In the genomic region with DNA sequence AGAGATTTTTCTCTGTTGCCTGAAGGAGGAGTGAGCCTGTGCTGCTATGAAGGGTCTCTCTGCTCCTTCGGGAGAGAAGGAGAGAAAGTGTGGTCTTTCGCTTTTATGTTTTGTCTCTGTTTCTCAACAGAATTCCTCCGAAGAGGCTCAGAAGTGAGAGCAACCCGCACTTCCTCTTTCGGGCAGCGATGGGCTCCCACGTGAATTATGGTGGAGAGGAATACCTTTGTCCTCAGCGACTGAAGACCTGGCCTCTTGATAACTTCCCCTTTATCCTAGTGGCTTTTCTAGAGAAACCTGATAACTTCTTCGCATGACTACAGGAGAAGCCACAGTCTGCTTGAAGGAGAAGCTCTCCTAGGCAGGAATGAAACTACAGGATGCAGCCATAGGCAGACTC, we compare ENCODE assay signal across 20 mouse cellular contexts.
DNase-seq lines count a peak whose midpoint lies in the region; ATAC-seq and TF ChIP-seq lines count a peak whose summit lies in the region.
"Had no signal": no experiment of that assay in that cellular context is flagged by ENCODE, and none has a peak within 500 bp of the region (broad histone marks: within the 10 kb centered on the region; RNA-seq: fewer than 3 reads in every experiment).

No protein-coding gene starts in this region.

- no peaks in the 10 kb centered on the region for H3K27me3 ChIP-seq in MEL (ENCODE audit: control insufficient read depth in 1 of 2, insufficient read depth in 2 of 2, low read length in 2 of 2)
- H3K27me3 ChIP-seq in cerebellum, adult 2 months (ENCODE audit: control insufficient read depth, insufficient read depth, low read length) = no peaks in the 10 kb centered on the region
- H3K27me3 ChIP-seq: embryonic facial prominence, embryonic 15.5 days; heart, embryonic 13.5 days; midbrain, embryonic 13.5 days; stomach, embryonic 15.5 days had no signal

- H3K79me2 ChIP-seq in MEL (ENCODE audit: control insufficient read depth, insufficient read depth, low read length, poor library complexity) = no peaks in the 10 kb centered on the region

- H3K9me3 ChIP-seq in MEL (replicated peaks; ENCODE audit: insufficient read depth, low read length) = no peaks in the 10 kb centered on the region
- H3K9me3 ChIP-seq: embryonic facial prominence, embryonic 15.5 days; forebrain, embryonic 10.5 days; heart, embryonic 13.5 days; stomach, embryonic 15.5 days had no signal

- peak overlapping the region; percentile 43 for H3K9ac ChIP-seq in MEL (ENCODE audit: control insufficient read depth, low read depth, low read length, poor library complexity, severe bottlenecking)
- H3K9ac ChIP-seq: embryonic facial prominence, embryonic 15.5 days; heart, embryonic 13.5 days; midbrain, embryonic 13.5 days; stomach, embryonic 15.5 days had no signal

- no peak for TF ChIP-seq CTCF in lung, adult 2 months (IDR thresholded peaks at IDR 0.05; ENCODE audit: insufficient read depth, low read length)
- TF ChIP-seq CTCF in MEL (IDR thresholded peaks at IDR 0.05 in 2 of 3, conservative IDR thresholded peaks at IDR 0.05 in 1 of 3; ENCODE audit: control insufficient read depth in 1 of 3, insufficient read depth in 1 of 3, low read depth in 2 of 3, low read length in 3 of 3, poor library complexity in 1 of 3, severe bottlenecking in 1 of 3) = no peak
- TF ChIP-seq CTCF in cerebellum, adult 2 months (IDR thresholded peaks at IDR 0.05; ENCODE audit: borderline replicate concordance, insufficient read depth, low read depth, low read length) = no peak

- H3K36me3 ChIP-seq in MEL (ENCODE audit: control insufficient read depth in 1 of 2, insufficient read depth in 2 of 2, low read length in 2 of 2) = peaks cover 0 to 16% of the 10 kb centered on the region in 2 experiments; a peak in 2 of 4 replicates
- H3K36me3 ChIP-seq: embryonic facial prominence, embryonic 15.5 days; forebrain, embryonic 10.5 days; heart, embryonic 13.5 days; midbrain, embryonic 13.5 days; stomach, embryonic 15.5 days had no signal

- TF ChIP-seq RAD21 in MEL (IDR thresholded peaks at IDR 0.05; ENCODE audit: low read depth, low read length) = no peak

- ATAC-seq in granulocyte monocyte progenitor cell, adult 5-6 weeks (replicated peaks; ENCODE audit: poor library complexity, severe bottlenecking) = peak; percentile 70
- peak; percentile 71 for ATAC-seq in neutrophil, adult 5-6 weeks (ENCODE audit: extremely low read depth, insufficient number of reproducible peaks, low FRiP score, poor library complexity, severe bottlenecking)
- ATAC-seq: midbrain, embryonic 13.5 days had no signal

- peaks cover 15% of the 10 kb centered on the region for H3K4me1 ChIP-seq in lung, adult 2 months (ENCODE audit: control insufficient read depth, insufficient read depth, low read length)
- H3K4me1 ChIP-seq in MEL (ENCODE audit: control insufficient read depth in 1 of 2, insufficient read depth in 2 of 2, low read length in 2 of 2) = peaks cover 10 to 26% of the 10 kb centered on the region in 2 experiments
- H3K4me1 ChIP-seq in cerebellum, adult 2 months (ENCODE audit: control insufficient read depth, insufficient read depth, low read length) = peaks cover 7% of the 10 kb centered on the region

- peak in 1 of 2 experiments; percentile 60; a peak in 2 of 4 replicates for TF ChIP-seq EP300 in MEL (IDR thresholded peaks at IDR 0.05; ENCODE audit: low read depth in 1 of 2, low read length in 2 of 2)

- no peak for TF ChIP-seq POLR2A in lung, adult 2 months (IDR thresholded peaks at IDR 0.05; ENCODE audit: borderline replicate concordance, extremely low read depth, low read depth, low read length)
- TF ChIP-seq POLR2A in MEL (IDR thresholded peaks at IDR 0.05; ENCODE audit: control insufficient read depth in 1 of 2, insufficient read depth in 1 of 2, low read depth in 1 of 2, low read length in 2 of 2, poor library complexity in 1 of 2) = no peak
- no peak for TF ChIP-seq POLR2A in cerebellum, adult 2 months (IDR thresholded peaks at IDR 0.05; ENCODE audit: borderline replicate concordance, insufficient read depth, low read length)

- no peak overlapping the region for H3K4me3 ChIP-seq in lung, adult 2 months (replicated peaks; ENCODE audit: extremely low read depth, low read depth, low read length)
- H3K4me3 ChIP-seq in MEL (ENCODE audit: control insufficient read depth in 1 of 2, insufficient read depth in 1 of 2, low read depth in 2 of 2, low read length in 2 of 2) = peak overlapping the region; percentile 30 to 42
- H3K4me3 ChIP-seq in cerebellum, adult 2 months (replicated peaks; ENCODE audit: insufficient read depth, low read depth, low read length) = no peak overlapping the region
- H3K4me3 ChIP-seq: embryonic facial prominence, embryonic 15.5 days; forebrain, embryonic 10.5 days; heart, embryonic 13.5 days; midbrain, embryonic 13.5 days; stomach, embryonic 15.5 days had no signal

- DNase-seq in lung, postnatal 25 days (ENCODE audit: low spot score) = peak; percentile 36
- no peak for DNase-seq in lung, adult 2 months
- peak; percentile 85 for DNase-seq in MEL (ENCODE audit: low read depth, low spot score)
- no peak for DNase-seq in cerebellum, adult 2 months
- DNase-seq in cerebellum, postnatal 10 days = no peak
- DNase-seq: adrenal gland, postnatal 14 days; cerebellum, adult 9-11 months; embryo, embryonic 11 days; heart, postnatal 36 days; kidney, adult 9 months; kidney, postnatal 4 days; right cerebral cortex, adult 18-20 months; thymus, adult 2 months had no signal

- peak overlapping the region; percentile 48 for H3K27ac ChIP-seq in MEL (ENCODE audit: control insufficient read depth, low read depth, low read length)
- H3K27ac ChIP-seq in cerebellum, adult 2 months (ENCODE audit: insufficient read depth, low read length) = no peak overlapping the region
- H3K27ac ChIP-seq: embryonic facial prominence, embryonic 15.5 days; forebrain, embryonic 10.5 days; heart, embryonic 13.5 days; midbrain, embryonic 13.5 days; stomach, embryonic 15.5 days had no signal

- 78% methylated on average over 9 of the region's 9 CpGs for WGBS in lung, adult 2 months
- WGBS in cerebellum, adult 2 months = 94% methylated on average over 9 of the region's 9 CpGs

TF ChIP-seq in MEL, 35 proteins besides CTCF, POLR2A, EP300 and RAD21 (continues in another document):
- TF ChIP-seq TBP (IDR thresholded peaks at IDR 0.05; ENCODE audit: low read depth, low read length) (0 out of 2 replicates have a peak, but pooled peaks have one; percentile 24), TCF12 (IDR thresholded peaks at IDR 0.05; ENCODE audit: low read depth, low read length) (no peak), GATA1 (IDR thresholded peaks at IDR 0.05; ENCODE audit: low read depth, low read length) (0 out of 2 replicates have a peak, but pooled peaks have one; percentile 6), GABPA (IDR thresholded peaks at IDR 0.05; ENCODE audit: low read depth, low read length) (no peak), E2F4 (IDR thresholded peaks at IDR 0.05; ENCODE audit: borderline replicate concordance, low read depth, low read length) (no peak), UBTF (IDR thresholded peaks at IDR 0.05; ENCODE audit: borderline replicate concordance, insufficient read depth, low read depth, low read length) (no peak), TAL1 (IDR thresholded peaks at IDR 0.05; ENCODE audit: low read length) (no peak), MAZ (IDR thresholded peaks at IDR 0.05; ENCODE audit: low read depth, low read length) (no peak), MAFK (IDR thresholded peaks at IDR 0.05; ENCODE audit: borderline replicate concordance, low read depth, low read length) (no peak), ZMIZ1 (IDR thresholded peaks at IDR 0.05; ENCODE audit: low read depth, low read length) (no peak), MXI1 (IDR thresholded peaks at IDR 0.05; ENCODE audit: low read depth, low read length) (peak; percentile 41; the same call in 1 of the 2 replicates), ETS1 (IDR thresholded peaks at IDR 0.05; ENCODE audit: low read depth, low read length) (no peak), HCFC1 (IDR thresholded peaks at IDR 0.05; ENCODE audit: low read depth, low read length) (no peak), NELFE (IDR thresholded peaks at IDR 0.05; ENCODE audit: low read depth, low read length) (no peak), MYC (IDR thresholded peaks at IDR 0.05; ENCODE audit: low read depth, low read length) (peak; percentile 75; the same call in 1 of the 2 replicates), NRF1 (IDR thresholded peaks at IDR 0.05; ENCODE audit: insufficient read depth, low read depth, low read length, poor library complexity, severe bottlenecking) (no peak), SMC3 (IDR thresholded peaks at IDR 0.05; ENCODE audit: low read depth, low read length) (peak; percentile 20; the same call in 1 of the 2 replicates), POLR2AphosphoS5 (IDR thresholded peaks at IDR 0.05; ENCODE audit: borderline replicate concordance, low read depth, low read length) (no peak), ZKSCAN1 (IDR thresholded peaks at IDR 0.05; ENCODE audit: low read depth, low read length) (no peak), MAX (IDR thresholded peaks at IDR 0.05; ENCODE audit: low read length) (peak; percentile 48; the same call in 1 of the 2 replicates), POLR2AphosphoS2 (IDR thresholded peaks at IDR 0.05; ENCODE audit: low read length) (no peak), SIN3A (IDR thresholded peaks at IDR 0.05; ENCODE audit: low read length) (no peak), CHD1 (IDR thresholded peaks at IDR 0.05; ENCODE audit: low read depth, low read length) (no peak), JUND (IDR thresholded peaks at IDR 0.05; ENCODE audit: low read depth, low read length) (no peak), MEF2A (IDR thresholded peaks at IDR 0.05; ENCODE audit: extremely low read depth, insufficient replicate concordance, low read depth, low read length, poor library complexity, severe bottlenecking) (no peak), USF1 (IDR thresholded peaks at IDR 0.05; ENCODE audit: low read depth, low read length) (0 out of 2 replicates have a peak, but pooled peaks have one; percentile 18), USF2 (IDR thresholded peaks at IDR 0.05; ENCODE audit: borderline replicate concordance in 1 of 2, insufficient read depth in 1 of 2, low read depth in 1 of 2, low read length in 2 of 2) (no peak), RCOR1 (IDR thresholded peaks at IDR 0.05; ENCODE audit: low read depth, low read length) (no peak; the same call in 1 of the 2 replicates), ELF1 (IDR thresholded peaks at IDR 0.05; ENCODE audit: low read depth, low read length) (no peak), ZNF384 (IDR thresholded peaks at IDR 0.05; ENCODE audit: low read depth, low read length) (no peak), MYB (IDR thresholded peaks at IDR 0.05; ENCODE audit: low read depth, low read length) (no peak), CHD2 (IDR thresholded peaks at IDR 0.05; ENCODE audit: low read length) (no peak), BHLHE40 (IDR thresholded peaks at IDR 0.05; ENCODE audit: borderline replicate concordance, low read depth, low read length) (peak; percentile 33; the same call in 1 of the 2 replicates), ZC3H11A (IDR thresholded peaks at IDR 0.05; ENCODE audit: low read depth, low read length) (no peak)

Comparison
In these comparisons a context has a peak if more than half of its experiments do, and no peak if none do; other contexts are left out.
1. DNase-seq: peak in lung, postnatal 25 days (single experiment) and MEL (single experiment); none in lung, adult 2 months (single experiment), cerebellum, adult 2 months (0 of 2) and cerebellum, postnatal 10 days (0 of 2).
2. H3K4me3 ChIP-seq: peak in MEL (2 of 2); none in lung, adult 2 months (single experiment) and cerebellum, adult 2 months (single experiment).